20 mouse cellular contexts compared by ENCODE assay signal in genomic region chr7:143905606-143906005, GRCm38 (mm10). TPM values are rescaled to one million over a fixed set of nuclear protein-coding genes. Genes with fewer than 3 reads are reported as not detected.
DNase-seq lines count a peak whose midpoint lies in the region; TF ChIP-seq lines count a peak whose summit lies in the region.
"Had no signal": no experiment of that assay in that cellular context is flagged by ENCODE, and none has a peak within 500 bp of the region (broad histone marks: within the 10 kb centered on the region; RNA-seq: fewer than 3 reads in every experiment).

No protein-coding gene starts in this region.

- no peak for TF ChIP-seq CTCF in left cerebral cortex, adult 2 months (IDR thresholded peaks at IDR 0.05)

- no peaks in the 10 kb centered on the region for H3K27me3 ChIP-seq in limb, embryonic 10.5 days (ENCODE audit: low read depth, poor library complexity, severe bottlenecking)
- H3K27me3 ChIP-seq: liver, embryonic 13.5 days; midbrain, embryonic 15.5 days had no signal

- no peaks in the 10 kb centered on the region for H3K9me3 ChIP-seq in limb, embryonic 10.5 days (replicated peaks)
- H3K9me3 ChIP-seq: G1E; liver, embryonic 13.5 days; midbrain, embryonic 15.5 days had no signal

- peak; percentile 74 for DNase-seq in heart, adult 11 months
- no peak for DNase-seq in heart, postnatal 36 days
- DNase-seq in layer of hippocampus, adult 11-12 months (ENCODE audit: low spot score), result peak; percentile 20
- DNase-seq in left cerebral cortex, adult 2 months (ENCODE audit: extremely low spot score in 1 of 2, low spot score in 2 of 2), result peak; percentile 21 to 25
- DNase-seq in right cerebral cortex, postnatal 14 days, result peak; percentile 28
- DNase-seq in limb, embryonic 10.5 days (ENCODE audit: low spot score), result no peak
- DNase-seq in embryo, embryonic 9.5 days (ENCODE audit: extremely low spot score), result no peak
- DNase-seq in ovary, postnatal 36 days (ENCODE audit: low spot score), result no peak
- DNase-seq: adrenal gland, postnatal 36 days; liver, embryonic 13.5 days; lung, postnatal 10 days; thymus, adult 18-20 months had no signal

- H3K4me1 ChIP-seq in limb, embryonic 10.5 days, result no peaks in the 10 kb centered on the region
- H3K4me1 ChIP-seq: heart, embryonic 12.5 days; liver, embryonic 13.5 days; midbrain, embryonic 15.5 days had no signal

- 86% methylated on average over 3 of the region's 3 CpGs for WGBS in limb, embryonic 10.5 days

- intact Hi-C loops in heart, postnatal 36 days (cut with DNase I), result loop anchor here (10.0 kb wide), 1 partner anchor 159 kb away; no protein-coding TSS in a partner anchor
- intact Hi-C loops in left cerebral cortex, adult 2 months (cut with DNase I), result loop anchor here (5.0 to 10.0 kb wide), 2 partner anchors 83 to 279 kb away; partner anchors contain the start of genes Dhcr7 and Nadsyn1

- no peak overlapping the region for H3K4me3 ChIP-seq in left cerebral cortex, adult 2 months
- H3K4me3 ChIP-seq in limb, embryonic 10.5 days, result no peak overlapping the region
- H3K4me3 ChIP-seq: heart, embryonic 12.5 days; liver, embryonic 13.5 days; midbrain, embryonic 15.5 days had no signal

- H3K27ac ChIP-seq in left cerebral cortex, adult 2 months, result no peak overlapping the region
- no peak overlapping the region for H3K27ac ChIP-seq in limb, embryonic 10.5 days
- H3K27ac ChIP-seq: liver, embryonic 13.5 days; midbrain, embryonic 15.5 days had no signal

- H3K36me3 ChIP-seq in limb, embryonic 10.5 days, result no peaks in the 10 kb centered on the region
- H3K36me3 ChIP-seq: G1E; heart, embryonic 12.5 days; liver, embryonic 13.5 days; midbrain, embryonic 15.5 days had no signal

RNA-seq across cellular contexts. Expression of gene Gm498, which starts 39.0 kb away (rescaled TPM):
- not detected for total RNA-seq in heart, postnatal 36 days (2021)
- total RNA-seq in left cerebral cortex, adult 2 months (2021), result not detected
- polyA plus RNA-seq in limb, embryonic 10.5 days (2016; fragmentation: Nextera tagmentation; extraction: Ambion mirVana), result not detected in 2 replicates
- total RNA-seq: adrenal gland, postnatal 36 days; G1E; layer of hippocampus, postnatal 25 days had no signal
- polyA plus RNA-seq: C2C12; heart, embryonic 12.5 days; hindbrain, embryonic 11.5 days; intestine, postnatal 0 days; liver, embryonic 13.5 days; midbrain, embryonic 15.5 days; neural tube, embryonic 14.5 days had no signal

Comparison
In these comparisons a context has a peak if more than half of its experiments do, and no peak if none do; other contexts are left out.
1. DNase-seq: peak in heart, adult 11 months (single experiment), layer of hippocampus, adult 11-12 months (single experiment), left cerebral cortex, adult 2 months (2 of 2) and right cerebral cortex, postnatal 14 days (single experiment); none in heart, postnatal 36 days (0 of 2), limb, embryonic 10.5 days (single experiment), embryo, embryonic 9.5 days (single experiment) and ovary, postnatal 36 days (single experiment).